Mouse (Mus musculus) erythroblast, embryonic 14.5 days (primary cell): ENCODE measurements around the gene Psap.

Source experiments
- GATA1 ChIP-seq: IDR thresholded peaks from 2 replicates; pipeline ENCODE4 v1.6.1; 2012; ENCODE audit warnings: low read length, inconsistent platforms, mixed read lengths
- TAL1 ChIP-seq: IDR thresholded peaks from 3 replicates; pipeline ENCODE4 v1.6.1; 2012; ENCODE audit warnings: low read length, inconsistent platforms, mixed read lengths

- TF ChIP-seq TAL1 (no peak), GATA1 (no peak)
Observed at GRCm38 (mm10) chr10:60295356-60295755, 17.9 kb downstream of the Psap start.
